Mouse (Mus musculus) kidney, adult 2 months (tissue): ENCODE measurements around the gene Lrrc15.

Source experiments
- CTCF ChIP-seq: fragments of 200-500 bp; conservative IDR thresholded peaks from 2 replicates; pipeline ENCODE4 v1.5.1; 2011; ENCODE audit warnings: low read depth, mild to moderate bottlenecking, control low read depth, low read length, moderate library complexity, mixed read lengths; ENCODE audit not compliant: insufficient read depth, insufficient read length
- POLR2A ChIP-seq: fragments of 200-500 bp; IDR thresholded peaks from one replicate; pipeline ENCODE4 v1.6.1; 2011; ENCODE audit warnings: low read depth, low read length, control low read depth

DNA sequence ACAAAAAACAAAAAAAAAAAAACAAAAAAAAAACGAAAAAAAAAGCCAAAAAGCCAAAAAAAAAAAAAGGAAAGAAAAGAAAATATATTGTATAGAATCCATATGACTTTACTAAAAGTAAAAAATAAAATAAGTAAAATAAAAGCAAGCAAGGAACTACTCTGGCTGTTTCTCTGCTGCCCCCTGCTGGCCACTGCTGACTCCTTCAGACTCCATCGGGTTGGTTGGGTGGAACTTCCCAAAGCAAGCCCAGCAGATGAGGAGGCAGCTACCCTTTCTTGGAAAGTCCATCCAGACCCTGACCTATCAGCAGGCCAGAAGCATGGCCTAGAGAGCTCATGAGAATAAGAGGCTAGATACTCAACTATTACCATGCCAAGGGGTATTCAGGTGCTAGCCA lies 20.4 kb downstream of the Lrrc15 start:
- TF ChIP-seq CTCF (peak; percentile 83), POLR2A (no peak)
